Comparison of ENCODE assay signal across 25 mouse cellular contexts in the genomic region with DNA sequence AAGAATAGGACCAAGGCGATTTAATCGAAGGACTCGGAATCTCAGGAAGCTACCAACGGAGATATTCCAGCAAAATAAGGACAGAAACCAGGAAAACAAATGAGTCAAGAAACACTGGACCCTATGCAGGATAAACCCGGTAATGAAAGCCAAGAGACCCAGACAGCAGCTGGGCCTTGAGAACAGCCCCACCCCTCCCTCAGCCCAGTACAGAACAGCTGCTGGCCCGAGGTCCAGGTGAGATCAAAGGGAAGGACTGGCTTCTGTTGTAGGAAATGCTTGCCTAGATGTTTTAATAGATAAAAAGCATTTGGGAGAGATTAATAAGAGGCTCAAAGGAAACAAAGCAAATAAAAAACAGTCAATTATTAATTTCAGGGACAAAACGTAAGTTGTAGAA. TPM values are rescaled to one million over a fixed set of nuclear protein-coding genes. Genes with fewer than 3 reads are reported as not detected.
"Had no signal": no experiment of that assay in that cellular context is flagged by ENCODE, and none has a peak within 500 bp of the region (broad histone marks: within the 10 kb centered on the region; RNA-seq: fewer than 3 reads in every experiment).

No protein-coding gene starts in this region.

- H3K9me3 ChIP-seq: lung, embryonic 15.5 days; megakaryocyte, embryonic 14.5 days; midbrain, embryonic 13.5 days; midbrain, embryonic 15.5 days; neural tube, embryonic 13.5 days; neural tube, embryonic 15.5 days had no signal

- ATAC-seq: lung, postnatal 0 days; midbrain, embryonic 13.5 days; midbrain, embryonic 15.5 days had no signal

- DNase-seq: lung, adult 2 months; lung, postnatal 14 days; lung, postnatal 36 days; retina, postnatal 1 day; right cerebral cortex, adult 18-20 months; right cerebral cortex, postnatal 25 days; right cerebral cortex, postnatal 4 days; spleen, adult 18-20 months; thymus, adult 18-20 months; thymus, postnatal 36 days had no signal

- H3K36me3 ChIP-seq: lung, embryonic 15.5 days; midbrain, embryonic 13.5 days; midbrain, embryonic 15.5 days; neural tube, embryonic 13.5 days; neural tube, embryonic 15.5 days had no signal

- H3K4me2 ChIP-seq: lung, embryonic 15.5 days; midbrain, embryonic 11.5 days; midbrain, embryonic 13.5 days; midbrain, embryonic 15.5 days; neural tube, embryonic 13.5 days; neural tube, embryonic 15.5 days had no signal

- H3K27ac ChIP-seq: lung, embryonic 15.5 days; macrophage; midbrain, embryonic 13.5 days; midbrain, embryonic 15.5 days; neural tube, embryonic 13.5 days; neural tube, embryonic 15.5 days had no signal

- H3K9ac ChIP-seq: lung, embryonic 15.5 days; midbrain, embryonic 13.5 days; midbrain, embryonic 15.5 days; neural tube, embryonic 13.5 days; neural tube, embryonic 15.5 days had no signal

- H3K4me3 ChIP-seq: lung, embryonic 15.5 days; megakaryocyte, embryonic 14.5 days; midbrain, embryonic 13.5 days; midbrain, embryonic 15.5 days; neural tube, embryonic 13.5 days; neural tube, embryonic 15.5 days had no signal

- H3K27me3 ChIP-seq: lung, embryonic 15.5 days; midbrain, embryonic 13.5 days; midbrain, embryonic 15.5 days; neural tube, embryonic 13.5 days; neural tube, embryonic 15.5 days had no signal

- H3K4me1 ChIP-seq: lung, embryonic 15.5 days; midbrain, embryonic 13.5 days had no signal

RNA-seq across cellular contexts. Expression of a gene that starts 6.9 kb away (rescaled TPM):
- total RNA-seq: megakaryocyte progenitor cell, adult 5-6 weeks; midbrain, postnatal 0 days; monocyte, adult 5-6 weeks had no signal
- polyA plus RNA-seq: macrophage; midbrain, embryonic 11.5 days; midbrain, embryonic 13.5 days; midbrain, embryonic 15.5 days; neural tube, embryonic 11.5 days; neural tube, embryonic 13.5 days; neural tube, embryonic 15.5 days; stomach, embryonic 14.5 days; thymus, postnatal 0 days had no signal
